Mouse (Mus musculus) myocyte (in vitro differentiated cells): ENCODE results near the gene Zbtb40.

Experiments
- CEBPB ChIP-seq: IDR thresholded peaks from 2 replicates; pipeline ENCODE4 v1.6.1; 2011; ENCODE audit warnings: mild to moderate bottlenecking, moderate library complexity; ENCODE audit not compliant: poor library complexity, insufficient read depth, severe bottlenecking
- E2F4 ChIP-seq: IDR thresholded peaks from one replicate; pipeline ENCODE4 v1.6.1; 2011; ENCODE audit warnings: mild to moderate bottlenecking, control low read depth, moderate library complexity; ENCODE audit not compliant: insufficient read depth
- MAX ChIP-seq: IDR thresholded peaks from one replicate; pipeline ENCODE4 v1.6.1; 2011; ENCODE audit warnings: low read depth, mild to moderate bottlenecking, control low read depth
- MYOG ChIP-seq, 3 experiments: IDR thresholded peaks; one replicate each; pipeline ENCODE4 v1.6.1; 2011; ENCODE audit warnings: control low read depth in 2 of 3, low read depth in 2 of 3, mild to moderate bottlenecking in 2 of 3; ENCODE audit not compliant: insufficient read length in 2 of 3, control insufficient read depth in 1 of 3, insufficient read depth in 1 of 3
- POLR2A ChIP-seq: IDR thresholded peaks from one replicate; pipeline ENCODE4 v1.6.1; 2011; ENCODE audit warnings: low read depth, mild to moderate bottlenecking, control low read depth, moderate library complexity; ENCODE audit not compliant: insufficient read length
- POLR2AphosphoS2 ChIP-seq: IDR thresholded peaks from one replicate; pipeline ENCODE4 v1.6.1; 2011; ENCODE audit warnings: low read depth, control low read depth; ENCODE audit not compliant: insufficient read length
- REST ChIP-seq: IDR thresholded peaks from one replicate; pipeline ENCODE4 v1.6.1; 2011; ENCODE audit warnings: mild to moderate bottlenecking, control low read depth, moderate library complexity; ENCODE audit not compliant: insufficient read depth, insufficient read length
- SRF ChIP-seq: IDR thresholded peaks from one replicate; pipeline ENCODE4 v1.6.1; 2011; ENCODE audit warnings: low read depth; ENCODE audit not compliant: control insufficient read depth, insufficient read length
- TCF12 ChIP-seq: IDR thresholded peaks from one replicate; pipeline ENCODE4 v1.6.1; 2011; ENCODE audit warnings: mild to moderate bottlenecking, control low read depth; ENCODE audit not compliant: poor library complexity, insufficient read depth, severe bottlenecking
- USF1 ChIP-seq: IDR thresholded peaks from one replicate; pipeline ENCODE4 v1.6.1; 2011; ENCODE audit warnings: low read depth, mild to moderate bottlenecking, control low read depth, moderate library complexity

DNA sequence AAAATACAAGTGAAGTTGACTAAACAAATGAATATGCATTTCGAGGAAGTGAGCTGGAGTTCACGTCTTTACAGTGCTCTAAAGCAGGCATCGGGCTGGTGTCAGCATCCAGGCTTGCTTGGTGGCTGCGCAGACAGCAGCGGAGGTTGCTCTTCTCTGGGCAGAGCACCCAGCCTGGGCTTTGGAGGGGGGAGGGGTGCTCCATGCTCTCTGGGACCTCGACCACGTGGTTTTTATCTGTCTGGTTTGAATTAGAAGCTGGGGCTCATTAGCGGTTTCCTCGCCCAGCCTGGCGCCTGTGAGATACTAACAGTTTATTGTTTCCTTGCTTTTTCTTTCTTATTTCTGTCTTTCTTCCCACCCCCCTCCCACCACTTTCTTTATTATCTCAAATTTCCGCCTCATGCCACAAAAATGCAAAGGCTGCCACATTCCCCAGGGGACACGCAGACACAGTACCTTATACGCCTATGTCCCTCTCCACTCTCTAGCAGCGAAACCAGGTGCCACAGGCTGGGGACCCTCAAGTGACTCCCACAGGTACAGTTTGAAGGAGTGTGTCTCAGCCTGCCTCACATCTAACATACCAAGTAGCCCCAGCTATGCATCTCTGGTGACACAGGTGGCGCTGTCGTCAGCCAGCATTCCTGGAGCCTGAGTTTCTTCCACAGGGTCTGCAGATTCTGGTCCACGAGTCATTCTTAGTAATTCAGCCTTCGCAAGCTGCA is 36.6 kb upstream of the Zbtb40 start:
- TF ChIP-seq POLR2A, result no peak
- TF ChIP-seq POLR2AphosphoS2, result no peak
- no peak for TF ChIP-seq E2F4
- no peak for TF ChIP-seq TCF12
- TF ChIP-seq REST, result no peak
- no peak for TF ChIP-seq MAX
- no peak for TF ChIP-seq CEBPB
- TF ChIP-seq USF1, result peak; percentile 23
- TF ChIP-seq MYOG (IDR thresholded peaks at IDR 0.05; ENCODE audit: control insufficient read depth in 1 of 3, insufficient read depth in 1 of 3, insufficient read length in 2 of 3, low read depth in 2 of 3), result no peak
- TF ChIP-seq SRF, result no peak
